Mouse (Mus musculus): ENCODE data around the gene Glod4.

Gene Glod4

DNA sequence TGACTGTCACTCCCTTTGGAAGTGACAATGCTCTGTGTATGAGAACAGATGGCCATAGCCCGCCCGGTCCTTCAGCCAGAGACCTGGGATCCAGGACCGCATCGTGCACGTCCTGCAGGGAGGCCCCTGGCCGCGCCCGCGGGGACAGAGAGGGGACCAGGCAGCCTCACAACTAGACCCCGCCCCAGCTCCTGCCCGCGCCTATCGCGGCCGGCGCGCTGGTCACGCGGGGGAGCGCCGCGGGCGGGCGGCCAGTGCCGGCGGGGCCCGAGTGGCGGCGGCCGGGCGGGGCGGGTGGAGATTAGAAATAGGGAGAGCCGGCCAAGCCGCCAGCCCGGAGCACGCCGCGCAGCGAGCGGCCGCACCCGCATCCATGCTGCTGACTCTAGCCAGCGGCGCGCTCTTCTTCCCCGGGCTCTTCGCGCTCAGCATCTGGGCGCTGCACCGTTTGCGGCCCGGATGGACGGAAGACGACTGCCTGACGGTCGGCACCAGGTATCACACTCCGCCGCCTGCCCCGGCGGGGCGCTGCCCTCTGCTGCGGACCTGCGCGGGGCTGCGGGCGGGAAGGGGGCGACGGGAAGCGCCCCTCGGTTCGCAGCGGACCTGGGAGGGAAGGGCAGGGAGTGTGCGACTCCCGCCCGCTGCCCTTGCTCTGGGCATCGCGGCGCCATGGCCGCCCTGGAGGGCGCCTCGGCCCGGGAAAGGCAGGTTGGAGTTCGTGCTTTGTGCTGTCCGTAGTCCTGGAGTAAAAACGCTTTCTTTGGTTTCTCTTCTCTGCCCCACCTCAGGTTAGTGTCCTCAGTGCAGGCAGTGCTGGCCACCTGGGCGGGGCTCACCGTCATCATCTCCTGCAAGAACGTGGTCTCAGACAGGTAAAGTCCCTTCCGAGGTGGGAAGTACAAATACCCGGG is 41.5 kb downstream of the Glod4 start:
- peak; percentile 91 for DNase-seq

- DNase-seq: no peak
Observed at GRCm38 (mm10) chr11:76196977-76197469, 46.5 kb downstream of the Glod4 start.

GRCm38 (mm10) chr11:76196275-76196976 is 47.1 kb downstream of the Glod4 start:
- DNase-seq: no peak

DNA sequence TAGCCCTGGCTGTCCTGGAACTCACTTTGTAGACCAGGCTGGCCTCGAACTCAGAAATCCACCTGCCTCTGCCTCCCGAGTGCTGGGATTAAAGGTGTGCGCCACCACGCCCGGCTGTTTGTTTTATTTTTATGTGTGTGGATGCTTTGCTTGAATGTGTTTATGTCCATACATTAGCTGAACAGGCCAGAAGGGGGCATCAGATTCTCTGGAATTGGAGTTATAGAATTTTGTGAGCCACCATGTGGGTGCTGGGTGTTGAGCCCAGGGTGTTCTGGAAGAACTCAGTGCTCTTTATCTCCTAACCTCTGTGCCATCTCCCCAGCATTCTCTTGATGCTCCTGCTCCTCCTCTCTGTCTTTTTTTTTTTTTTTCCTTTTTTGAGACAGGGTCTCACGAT is 56.6 kb downstream of the Glod4 start:
- no peak for DNase-seq

GRCm38 (mm10) chr11:76183745-76184144 is 59.8 kb downstream of the Glod4 start:
- no peak for DNase-seq

DNA sequence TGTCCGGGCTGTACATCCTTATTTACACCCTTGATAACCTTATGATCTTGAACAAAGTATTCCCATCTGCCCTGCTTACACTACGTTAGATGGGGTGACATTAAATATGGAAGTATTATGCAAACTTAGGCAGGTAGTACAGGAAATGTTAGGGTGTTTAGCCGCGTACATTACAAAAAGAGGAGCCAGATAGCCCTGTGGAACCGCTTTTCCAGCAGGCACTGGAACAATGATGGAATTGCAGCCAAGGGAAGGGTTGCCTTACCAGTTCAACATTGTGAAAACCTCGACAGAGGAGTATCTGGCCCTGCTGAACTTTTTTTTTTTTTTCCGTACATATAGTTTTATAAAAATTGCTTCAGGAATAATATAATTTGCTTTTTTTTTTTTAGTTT is 63.4 kb downstream of the Glod4 start:
- no peak for DNase-seq

DNA sequence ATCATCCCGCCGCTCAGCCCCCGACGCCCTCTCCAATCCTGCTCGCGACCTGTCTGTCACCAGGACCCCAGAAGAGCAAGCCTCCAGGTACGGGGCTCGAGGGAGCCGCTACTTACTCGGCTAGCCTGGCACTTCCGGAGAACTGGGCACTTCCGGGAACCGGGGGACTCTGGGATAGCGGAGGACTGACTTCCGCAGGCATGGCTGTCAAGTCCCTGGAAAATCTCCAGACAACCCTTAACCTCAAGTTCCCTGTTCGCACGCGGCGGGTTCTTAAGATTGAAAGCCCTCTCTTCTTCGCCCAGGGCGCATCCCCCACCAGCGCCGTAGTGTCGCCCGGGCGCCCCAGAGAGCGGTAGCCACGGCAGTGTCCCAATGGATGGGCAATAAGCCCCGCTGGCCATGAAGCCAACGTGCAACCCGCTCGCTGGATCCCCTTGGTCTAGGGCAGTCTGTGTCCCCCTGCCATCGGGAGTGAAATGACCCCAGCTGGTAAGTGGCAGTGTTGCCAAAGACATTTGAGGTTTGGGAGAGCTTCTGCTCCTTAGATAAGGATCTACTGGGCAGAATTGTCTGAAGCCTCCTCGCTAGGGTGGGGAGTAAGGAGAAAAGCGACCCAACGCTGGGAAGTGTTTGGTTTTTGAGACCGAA is 63.9 kb downstream of the Glod4 start, which contains the start of the genes Vps53 and Fam57a:
Vps53 (minus strand) TSS at position 153 of the 651 bp plus-strand sequence.
Fam57a (plus strand) TSS at position 177 of the 651 bp plus-strand sequence.
- DNase-seq: peak; percentile 94

GRCm38 (mm10) chr11:76178726-76179494 is 64.6 kb downstream of the Glod4 start:
- peak; percentile 72 for DNase-seq

DNA sequence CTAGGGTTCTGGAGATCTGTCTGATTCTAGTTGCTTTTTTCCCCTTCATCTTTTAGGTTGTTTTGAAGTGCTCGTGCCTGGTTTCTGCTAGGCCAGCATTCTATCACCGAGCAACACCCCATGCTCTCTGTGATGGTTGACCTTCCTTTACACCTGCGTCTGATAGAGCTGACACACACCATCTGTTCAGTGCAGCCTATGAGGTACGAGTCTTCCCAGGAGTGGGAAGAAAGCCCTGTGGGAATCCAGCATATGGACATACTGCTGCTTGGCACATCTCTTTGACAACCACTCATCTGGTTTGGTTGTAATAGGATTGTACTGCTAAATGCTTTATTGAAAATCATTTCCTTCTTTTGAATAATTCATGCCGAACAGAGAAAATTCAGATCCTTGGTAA is 73.3 kb downstream of the Glod4 start:
- peak; percentile 61 for DNase-seq

DNA sequence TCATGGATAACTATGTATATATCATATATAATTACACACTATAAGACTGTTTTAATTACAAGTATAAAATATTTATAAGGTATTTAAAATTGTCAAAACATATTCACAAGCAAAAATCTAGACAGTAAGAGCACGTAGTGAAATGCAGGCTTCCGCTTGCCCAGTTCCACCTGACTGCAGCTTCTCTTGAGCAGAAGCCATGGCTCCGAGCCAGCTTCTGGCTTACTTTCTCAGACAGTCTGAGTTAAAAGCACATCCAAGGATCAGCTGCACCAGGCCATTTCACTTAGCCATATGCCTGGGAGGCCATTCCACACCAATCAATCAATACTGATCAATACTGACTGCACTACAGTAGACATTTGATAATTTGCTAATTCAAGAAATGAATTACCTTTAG is 74.5 kb downstream of the Glod4 start:
- no peak for DNase-seq

DNA sequence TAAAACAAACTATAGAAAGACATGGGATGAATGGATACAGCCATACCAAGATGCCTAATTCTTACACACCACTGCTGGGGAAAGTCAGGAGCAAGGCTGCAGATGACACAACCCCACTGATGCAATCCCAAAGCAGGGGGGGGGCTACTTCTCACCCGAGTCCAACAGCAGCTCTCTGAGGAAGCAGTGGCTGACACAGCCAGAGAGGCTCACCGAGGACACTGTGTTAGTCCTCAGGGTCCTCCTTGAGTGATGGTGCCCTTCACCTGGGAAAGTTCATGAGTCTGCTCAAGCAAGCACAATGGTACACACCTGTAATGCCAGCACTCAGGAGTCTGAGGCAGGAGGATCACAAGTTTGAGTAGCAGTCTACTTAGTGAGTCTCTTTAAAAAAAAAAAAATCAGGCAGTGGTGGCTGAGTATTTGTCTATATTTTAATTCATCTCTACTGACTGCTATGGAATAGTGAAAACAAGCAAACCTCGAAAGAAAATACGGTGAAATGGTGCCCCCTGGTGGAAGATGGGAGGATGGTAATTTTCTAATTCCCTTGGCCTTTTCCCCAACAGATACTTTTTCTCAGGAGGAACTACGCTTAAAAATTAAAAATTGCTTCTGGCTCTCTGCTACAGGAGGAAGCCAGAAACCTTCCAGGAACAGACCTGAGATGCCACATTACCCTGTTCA is 76.3 kb downstream of the Glod4 start:
- DNase-seq: peak; percentile 78

DNA sequence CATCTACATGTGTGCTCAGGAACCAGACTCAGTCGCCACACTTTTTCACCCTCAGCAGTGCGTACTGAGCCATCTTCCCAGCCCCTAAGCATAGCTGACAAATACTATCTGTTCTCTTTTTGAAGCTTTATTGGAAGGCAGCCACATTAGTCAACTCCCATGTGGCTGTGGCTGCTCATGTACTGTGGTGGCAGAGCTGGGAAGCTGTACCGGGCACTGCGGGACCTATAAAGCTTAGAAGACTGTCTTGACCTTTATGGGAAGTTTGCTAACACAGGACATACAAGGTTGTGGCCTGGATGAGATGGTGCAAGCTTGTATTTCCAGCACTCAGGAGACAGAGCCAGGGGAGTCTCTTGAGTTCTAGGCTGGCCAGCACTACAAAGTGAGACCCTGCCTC is 76.9 kb downstream of the Glod4 start:
- DNase-seq: no peak

DNA sequence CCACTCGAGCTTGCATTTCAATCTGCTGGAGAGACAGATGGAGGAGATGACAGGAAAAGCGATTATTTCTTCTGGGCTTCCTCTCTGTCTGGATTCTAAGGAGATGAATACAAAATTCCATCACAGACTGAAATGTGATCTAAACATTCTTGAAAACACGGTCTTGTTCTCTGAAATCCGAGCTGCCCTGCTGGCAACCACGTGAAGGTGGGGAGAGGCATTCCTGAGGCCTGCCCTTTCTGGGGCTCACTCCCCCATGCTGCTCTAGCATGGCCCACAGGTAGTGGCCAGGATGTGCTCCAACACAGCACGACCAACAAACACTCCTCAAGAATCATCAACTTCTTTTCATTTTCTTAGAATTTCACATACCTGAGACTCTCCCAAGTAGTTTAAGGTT is 83.3 kb downstream of the Glod4 start:
- no peak for DNase-seq

- DNase-seq: no peak
Observed at GRCm38 (mm10) chr11:76158375-76158774, 85.2 kb downstream of the Glod4 start.

DNA sequence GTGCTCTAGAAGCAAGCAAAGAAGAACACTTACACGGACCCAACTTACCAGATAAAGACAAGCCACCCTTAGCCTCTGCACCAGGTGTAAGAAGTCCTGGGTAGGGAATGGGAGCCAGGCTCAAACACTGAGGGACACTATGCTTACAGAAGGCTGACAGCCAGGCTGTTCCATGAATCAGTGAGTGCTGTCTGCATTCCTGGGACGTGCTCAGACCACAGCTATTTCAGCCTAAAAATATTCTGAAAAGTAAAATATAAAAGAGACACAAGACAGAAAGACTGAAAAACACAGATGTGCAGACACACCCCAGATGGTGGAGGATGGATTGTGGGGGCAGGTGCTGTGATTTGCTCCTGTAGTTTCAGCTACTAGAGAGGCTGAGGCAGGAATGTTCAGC is 88.7 kb downstream of the Glod4 start:
- DNase-seq: no peak

GRCm38 (mm10) chr11:76154200-76154599 is 89.3 kb downstream of the Glod4 start:
- no peak for DNase-seq

DNA sequence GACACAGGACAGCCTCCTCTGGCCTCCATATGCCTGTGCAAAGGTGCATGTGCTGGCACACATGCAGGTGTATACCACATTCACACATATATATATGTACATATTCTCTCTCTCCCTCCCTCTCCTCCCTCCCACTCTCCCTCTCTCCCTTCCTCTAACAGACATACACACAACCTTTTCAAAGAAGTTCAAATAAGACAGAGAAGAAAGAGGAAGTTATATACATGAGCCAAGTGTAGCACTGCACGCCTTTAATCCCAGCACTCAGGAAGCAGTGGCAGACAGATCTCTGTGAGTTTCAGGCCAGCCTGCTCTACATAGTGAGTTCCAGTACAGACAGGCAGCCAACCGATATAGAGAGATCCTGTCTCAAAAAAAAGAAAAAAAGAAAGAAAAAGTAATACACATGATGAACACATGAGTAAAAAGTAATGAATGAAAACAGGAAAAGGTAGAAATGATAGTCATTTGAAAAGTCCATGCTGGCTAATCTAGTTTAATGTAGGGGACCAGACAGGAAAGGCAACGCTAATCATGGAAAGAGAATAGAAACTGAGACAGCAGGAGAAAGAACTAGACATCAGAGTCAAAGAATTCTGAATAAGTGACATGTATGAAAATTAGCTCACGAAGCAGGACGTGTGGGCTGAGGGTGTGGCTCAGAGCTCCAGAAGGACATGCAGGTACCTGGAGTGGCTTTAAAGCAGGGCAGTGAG is 90.1 kb downstream of the Glod4 start:
- no peak for DNase-seq

GRCm38 (mm10) chr11:76150980-76151379 is 92.5 kb downstream of the Glod4 start:
- no peak for DNase-seq

- DNase-seq: peak; percentile 13
Observed at GRCm38 (mm10) chr11:76148055-76149008, 95.2 kb downstream of the Glod4 start.
